Mouse (Mus musculus): ENCODE data around the gene Ttll3. TPM values are rescaled to one million over a fixed set of nuclear protein-coding genes. Genes with fewer than 3 reads are reported as not detected.
A peak's percentile ranks its signal among the peaks of the same experiment; 100 is the strongest.

The Ttll3 gene
- 13.5 and 15.6 TPM in 2 replicates for polyA plus RNA-seq (2012; rRNA removed)

DNA sequence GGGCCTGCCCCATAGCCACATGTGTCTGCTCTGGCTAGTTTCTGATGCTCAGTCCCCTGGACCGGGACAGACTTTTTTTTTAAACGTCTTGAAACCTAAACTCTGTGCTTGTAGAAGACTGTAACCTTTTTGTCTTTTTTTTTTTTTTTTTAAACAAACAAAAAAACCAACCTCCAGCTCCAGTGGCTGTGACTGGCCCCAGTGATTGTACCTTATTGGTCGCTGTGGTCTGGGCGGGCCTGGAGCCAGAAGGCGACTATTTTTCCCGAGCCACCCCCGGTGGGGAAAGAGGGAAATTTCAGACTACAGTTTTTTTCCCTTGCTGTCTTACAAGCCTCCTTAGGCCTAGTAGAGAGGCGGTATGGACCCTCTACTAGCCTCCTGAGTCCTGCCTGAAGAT lies at the start of gene Ttll3:
TSS of gene Ttll3 (plus strand) at position 301 of the 400 bp plus-strand sequence.
- WGBS: 66% methylated on average over 8 of the region's 8 CpGs

DNA sequence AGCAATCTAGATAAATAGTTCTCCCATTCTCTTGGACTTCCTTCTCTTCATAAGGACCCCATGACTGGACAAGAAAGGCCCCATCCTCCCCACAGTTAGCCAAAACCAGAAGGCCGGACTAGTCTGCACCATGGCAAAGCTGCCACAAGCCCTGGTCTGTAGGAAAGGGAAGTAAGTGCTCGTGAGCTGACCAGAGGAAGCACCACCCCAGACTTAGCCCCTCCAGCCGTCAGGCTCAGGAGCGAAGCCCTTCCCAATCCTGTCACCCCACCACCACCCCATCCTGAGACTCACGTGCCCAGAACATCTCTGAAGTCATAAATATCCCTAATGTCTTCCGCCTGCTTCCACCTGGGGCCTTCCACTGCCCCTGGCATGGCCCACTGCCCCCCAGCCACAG lies 47.5 kb upstream of the Ttll3 start:
- WGBS: 84% methylated on average over 6 of the region's 6 CpGs
- DNase-seq (ENCODE audit: low read depth, low spot score): no peak

More for the DNA sequence above, at the start of gene Ttll3:
- DNase-seq (ENCODE audit: low read depth, low spot score): no peak

DNA sequence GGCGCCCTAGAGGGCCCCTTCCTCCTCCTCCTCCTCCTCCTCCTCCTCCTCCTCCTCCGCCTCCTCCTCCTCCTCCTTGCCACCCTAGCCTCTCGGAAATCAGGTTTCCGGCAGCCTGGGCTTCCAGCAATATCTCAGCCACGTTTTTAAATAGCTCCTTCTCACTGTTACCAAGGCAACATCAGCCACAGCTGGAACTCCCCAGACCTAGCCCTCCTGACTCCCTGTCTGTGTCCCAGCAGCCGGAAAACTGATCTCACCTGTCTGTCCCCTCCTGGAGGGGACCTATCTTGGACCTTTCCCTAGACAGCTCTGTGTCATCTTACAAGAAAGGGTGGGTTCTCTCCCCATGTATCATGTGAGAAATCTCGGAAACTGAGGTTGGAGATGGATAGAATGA lies 46.8 kb upstream of the Ttll3 start:
- WGBS: 62% methylated on average over 4 of the region's 7 CpGs
- no peak for DNase-seq (ENCODE audit: low read depth, low spot score)

DNA sequence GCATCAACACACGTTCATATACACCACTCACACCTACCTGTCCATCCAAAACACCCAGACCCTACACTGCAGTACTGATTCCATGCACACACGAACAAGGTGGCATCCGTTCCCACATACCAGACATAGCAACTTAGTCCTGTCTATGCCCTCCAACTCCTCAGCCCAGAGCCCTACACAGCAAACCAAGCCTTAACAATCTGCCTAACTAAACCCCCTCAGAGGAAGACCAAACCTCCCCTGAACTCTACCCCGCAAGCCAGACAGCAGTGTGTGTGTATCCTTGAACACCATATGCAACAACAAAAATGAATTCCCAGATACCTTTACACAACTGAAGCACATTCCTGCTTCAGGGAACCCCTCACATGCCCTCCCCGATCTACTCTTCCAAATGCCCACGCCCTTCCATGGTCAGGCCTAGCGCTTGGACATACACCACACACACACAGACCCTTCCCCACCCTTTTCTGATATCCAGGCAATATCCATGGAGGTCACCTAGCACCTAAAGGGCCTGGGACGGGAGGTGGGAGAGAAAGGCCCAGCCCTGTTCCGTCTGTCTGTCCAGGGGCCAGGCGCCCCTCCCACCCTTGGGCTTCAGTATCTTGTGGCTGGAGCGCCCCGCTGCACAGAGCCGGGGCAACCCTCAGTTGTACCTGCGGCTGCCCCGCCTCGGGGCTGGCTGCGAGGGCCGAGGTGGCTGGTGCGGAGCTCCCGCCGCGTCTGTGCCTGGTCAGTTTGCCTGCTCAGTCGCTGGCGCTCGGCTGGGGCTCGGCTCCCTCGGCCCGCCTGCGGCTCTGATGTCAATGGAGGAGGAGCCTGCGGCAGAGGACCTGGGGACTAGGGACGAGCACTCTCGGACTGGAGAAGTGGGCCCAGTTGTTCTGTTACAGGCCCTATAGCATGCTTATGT lies 45.6 kb upstream of the Ttll3 start, which contains the start of gene Camk1:
TSS of gene Camk1 (minus strand) at position 808 of the 916 bp plus-strand sequence.
- 11% methylated on average over 32 of the region's 32 CpGs for WGBS
- DNase-seq (ENCODE audit: low read depth, low spot score): no peak

DNA sequence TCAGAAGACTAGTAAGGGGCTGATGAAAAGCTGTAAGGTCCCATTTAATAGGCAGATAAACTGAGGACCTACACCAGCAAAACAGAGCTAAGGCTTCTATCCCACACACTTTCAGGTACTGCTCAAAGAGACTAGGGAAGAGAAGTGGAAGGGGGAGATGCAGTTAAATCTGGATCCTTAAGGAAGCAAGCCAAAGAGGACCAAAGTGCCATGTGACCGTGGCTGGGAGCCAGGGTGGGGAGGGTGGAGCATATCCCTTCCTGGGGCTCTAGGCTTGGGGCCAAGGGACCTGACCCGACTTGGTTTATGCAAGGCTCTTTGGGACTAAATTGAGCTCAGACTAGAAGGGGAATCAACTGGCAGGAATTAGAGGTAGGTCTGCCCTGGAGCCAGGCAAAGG lies 44.7 kb upstream of the Ttll3 start:
- 2% methylated on average over 2 of the region's 2 CpGs for WGBS
- DNase-seq (ENCODE audit: low read depth, low spot score): no peak

DNA sequence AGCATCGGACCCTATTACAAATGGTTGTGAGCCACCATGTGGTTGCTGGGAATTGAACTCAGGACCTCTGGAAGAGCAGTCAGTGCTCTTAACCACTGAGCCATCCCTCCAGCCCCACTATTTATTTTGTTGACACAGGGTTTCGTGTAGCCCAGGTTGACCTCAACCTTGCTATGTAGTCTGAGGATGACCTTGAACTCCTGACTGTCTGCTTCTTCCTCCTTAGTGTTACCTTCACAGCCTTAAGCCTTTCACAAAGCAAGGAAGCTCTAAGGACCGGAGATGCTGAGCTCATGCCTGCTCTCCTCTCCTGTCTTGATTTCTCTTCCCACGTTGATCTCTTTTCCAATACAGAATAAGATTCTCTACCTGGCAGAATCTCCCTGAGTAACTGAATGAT lies 42.2 kb upstream of the Ttll3 start:
- DNase-seq (ENCODE audit: low read depth, low spot score): no peak
- 75% methylated on average over 4 of the region's 4 CpGs for WGBS

DNA sequence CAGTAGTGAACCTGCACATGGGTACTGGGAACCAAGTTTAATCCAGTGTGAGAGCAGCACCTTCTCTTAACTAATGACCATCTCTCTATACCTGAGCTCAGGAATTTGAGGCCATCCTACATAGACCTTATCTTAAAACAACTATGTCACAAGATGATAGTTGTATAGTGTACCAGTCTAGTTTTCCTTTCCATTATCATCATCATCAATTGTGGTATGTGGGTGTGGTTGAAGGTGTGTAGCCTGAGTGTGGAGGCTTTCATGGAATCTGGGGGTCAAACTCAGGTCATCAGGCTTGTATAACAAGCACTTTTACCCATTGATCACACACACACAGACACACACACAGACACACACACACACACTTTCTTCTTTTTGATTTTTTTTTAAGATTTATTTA lies 38.5 kb upstream of the Ttll3 start:
- no peak for DNase-seq (ENCODE audit: low read depth, low spot score)

DNA sequence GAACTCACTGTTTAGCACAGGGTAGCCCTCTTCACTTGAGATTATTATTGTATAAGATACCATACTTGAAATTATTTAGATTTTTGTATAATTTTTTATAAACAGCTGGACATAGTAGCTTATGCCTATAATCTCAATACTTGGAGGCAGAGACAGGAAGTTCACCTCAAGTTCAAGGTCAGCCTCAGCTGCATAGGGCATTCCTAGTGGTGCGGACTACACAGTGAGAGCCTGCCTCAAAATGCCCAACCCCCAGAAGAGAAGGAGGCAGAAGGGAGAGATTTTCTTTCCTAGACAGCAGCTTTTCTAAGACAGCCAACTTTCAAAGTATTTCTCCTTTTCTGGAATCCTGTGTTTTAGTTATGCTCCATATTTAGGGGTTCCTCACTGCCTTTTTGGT lies 37.9 kb upstream of the Ttll3 start:
- DNase-seq (ENCODE audit: low read depth, low spot score): no peak
- WGBS: 88% methylated on average over 1 of the region's 1 CpGs

DNA sequence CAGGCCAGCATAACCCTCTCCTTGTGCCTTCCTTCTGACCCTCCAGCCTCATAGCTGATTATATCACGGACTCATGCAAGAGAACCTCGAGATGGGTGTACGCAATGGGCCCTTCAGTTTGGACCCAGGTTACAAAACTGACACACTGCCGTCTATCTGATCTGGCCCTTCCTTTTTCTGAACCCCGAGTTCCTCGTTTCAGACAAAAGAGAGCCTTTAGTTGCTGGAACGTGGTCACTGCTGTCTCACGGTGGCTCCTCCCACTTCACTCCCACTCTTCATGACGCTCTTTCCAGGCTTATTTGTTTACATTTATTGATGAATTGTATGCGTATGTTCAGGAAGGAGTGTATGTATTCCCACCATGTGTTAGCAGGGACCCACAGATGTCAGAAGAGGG lies 37.4 kb upstream of the Ttll3 start:
- WGBS: 36% methylated on average over 10 of the region's 10 CpGs
- DNase-seq (ENCODE audit: low read depth, low spot score): no peak

DNA sequence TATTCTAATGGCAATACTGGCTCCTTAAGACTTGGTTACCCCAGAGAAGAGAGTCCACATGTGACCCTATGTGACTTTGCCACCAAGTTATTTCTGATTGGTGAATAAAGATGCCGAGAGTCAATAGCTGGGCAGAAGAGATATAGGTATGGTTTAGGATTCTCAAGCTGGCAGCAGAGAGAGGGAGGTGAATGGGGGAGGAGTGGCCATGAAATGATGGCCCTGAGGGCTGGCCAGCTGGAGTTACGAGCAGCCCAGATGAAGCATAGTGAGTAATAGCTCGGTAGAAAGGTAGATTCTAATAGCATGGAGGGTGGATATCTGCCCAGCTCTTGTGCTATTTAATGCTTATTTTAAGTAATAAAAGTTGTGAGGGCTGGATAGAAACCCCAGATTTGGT lies 36.2 kb upstream of the Ttll3 start:
- no peak for DNase-seq (ENCODE audit: low read depth, low spot score)
- 71% methylated on average over 3 of the region's 3 CpGs for WGBS

DNA sequence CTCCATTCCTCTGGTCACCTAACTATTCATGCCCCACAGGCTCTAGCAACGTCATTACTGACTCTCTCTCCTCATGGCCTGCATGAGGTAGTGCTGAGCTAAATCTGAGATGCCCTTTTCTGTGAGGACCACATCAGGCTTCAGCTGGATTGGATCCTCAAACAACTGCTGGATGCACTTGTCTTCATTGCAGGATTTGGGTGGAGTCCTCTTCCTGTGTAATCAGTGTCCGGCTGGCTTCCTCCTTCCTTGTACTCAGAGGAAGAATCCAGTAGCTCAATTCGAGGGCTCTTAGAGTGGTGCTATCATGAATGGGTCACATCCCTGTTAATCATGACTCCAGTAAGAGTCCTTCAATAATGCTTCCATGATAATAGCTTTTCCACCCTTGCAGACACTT lies 35.4 kb upstream of the Ttll3 start:
- 36% methylated on average over 3 of the region's 3 CpGs for WGBS

DNA sequence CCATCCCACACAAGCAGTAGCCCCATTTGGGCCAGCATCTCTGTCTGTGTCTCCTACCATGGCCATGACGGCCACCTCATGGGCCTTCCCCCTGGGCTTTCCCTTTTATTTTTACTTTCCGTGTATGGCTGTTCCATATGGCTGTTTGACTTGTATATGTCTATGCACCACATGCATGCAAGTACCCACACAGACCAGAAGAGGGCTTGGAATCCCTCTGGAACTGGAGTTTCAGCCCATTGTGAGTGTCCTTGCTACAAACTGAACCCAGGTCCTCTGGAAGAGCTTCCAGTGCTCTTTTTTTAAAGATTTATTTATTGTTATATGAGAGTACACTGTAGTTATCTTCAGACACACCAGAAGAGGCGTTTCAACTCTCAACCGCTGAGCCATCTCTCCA lies 27.6 kb upstream of the Ttll3 start:
- WGBS: 75% methylated on average over 4 of the region's 4 CpGs

More for the DNA sequence above, 35.4 kb upstream of the Ttll3 start:
- no peak for DNase-seq (ENCODE audit: low read depth, low spot score)

DNA sequence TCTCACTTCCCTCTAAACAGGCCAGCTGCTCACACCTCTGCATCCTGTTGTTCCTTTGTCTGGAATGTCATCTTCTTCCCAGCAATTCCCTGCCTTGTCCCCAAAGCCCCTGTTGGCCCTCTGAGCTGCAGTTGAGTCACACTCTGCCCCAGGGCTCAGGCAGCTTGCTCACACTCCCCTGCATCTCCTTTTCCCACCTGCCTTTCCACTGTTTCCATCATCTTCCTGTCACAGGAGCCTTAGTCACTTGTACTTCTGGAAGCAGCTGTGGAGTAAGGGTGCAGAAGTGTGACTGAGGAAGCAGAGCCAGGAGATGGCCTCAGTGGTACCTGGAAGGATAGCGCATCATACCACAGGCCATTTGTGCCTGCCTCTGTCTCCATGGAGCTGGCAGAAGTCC lies 26.8 kb upstream of the Ttll3 start:
- no peak for DNase-seq (ENCODE audit: low read depth, low spot score)
- WGBS: 97% methylated on average over 1 of the region's 1 CpGs

More for the DNA sequence above, 27.6 kb upstream of the Ttll3 start:
- DNase-seq (ENCODE audit: low read depth, low spot score): no peak

DNA sequence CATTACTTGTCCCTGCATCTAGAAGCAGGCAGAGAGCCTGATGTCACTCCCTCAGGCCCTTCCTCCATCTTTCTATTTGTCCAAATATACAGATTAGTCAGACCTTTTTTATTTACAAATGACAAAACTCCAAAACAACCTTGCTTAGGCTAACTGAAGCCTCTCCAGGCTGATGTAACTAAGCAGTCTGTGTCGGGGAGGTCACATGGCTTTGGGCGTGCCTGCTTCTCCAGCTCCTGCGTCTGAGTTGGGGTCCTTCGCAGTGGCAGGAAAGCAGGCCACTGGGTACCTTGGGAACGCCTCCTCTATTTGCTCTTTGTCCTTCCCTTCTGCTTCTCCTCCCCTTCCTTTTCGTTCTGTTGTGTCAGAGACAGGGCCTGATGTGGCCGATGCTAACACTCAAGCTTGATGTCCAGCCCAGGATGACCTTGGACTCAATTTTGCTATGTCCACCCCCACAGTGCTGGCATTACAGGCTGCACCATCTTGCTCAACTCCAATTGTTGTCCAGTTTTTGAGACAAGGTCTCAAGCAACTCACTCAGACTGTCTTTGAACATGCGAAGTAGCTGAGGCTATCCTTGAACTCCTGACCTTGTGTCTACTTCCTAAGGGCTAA lies 24.4 kb upstream of the Ttll3 start:
- no peak for DNase-seq (ENCODE audit: low read depth, low spot score)
- 61% methylated on average over 8 of the region's 8 CpGs for WGBS

DNA sequence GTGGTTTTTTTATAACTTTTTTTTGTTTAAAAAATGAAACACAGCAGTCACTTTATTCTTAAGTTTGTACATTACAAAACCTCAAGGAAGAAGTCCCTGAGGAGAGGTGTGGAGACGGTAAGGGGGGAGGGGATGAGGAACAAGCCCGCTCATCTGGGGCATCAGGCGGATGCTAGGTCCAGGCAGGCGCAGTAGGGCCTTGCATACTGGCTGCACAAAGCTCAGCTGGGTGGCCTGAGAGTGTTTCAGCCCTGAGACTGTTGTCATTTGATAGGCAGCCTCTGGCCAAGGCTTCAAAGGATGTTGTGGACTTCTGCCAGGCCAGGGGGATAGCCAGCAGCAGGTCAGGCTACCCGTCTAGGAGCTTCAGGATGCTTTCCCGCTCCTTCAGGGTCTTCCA lies 22.4 kb upstream of the Ttll3 start:
- WGBS: 94% methylated on average over 6 of the region's 6 CpGs
- DNase-seq (ENCODE audit: low read depth, low spot score): no peak

DNA sequence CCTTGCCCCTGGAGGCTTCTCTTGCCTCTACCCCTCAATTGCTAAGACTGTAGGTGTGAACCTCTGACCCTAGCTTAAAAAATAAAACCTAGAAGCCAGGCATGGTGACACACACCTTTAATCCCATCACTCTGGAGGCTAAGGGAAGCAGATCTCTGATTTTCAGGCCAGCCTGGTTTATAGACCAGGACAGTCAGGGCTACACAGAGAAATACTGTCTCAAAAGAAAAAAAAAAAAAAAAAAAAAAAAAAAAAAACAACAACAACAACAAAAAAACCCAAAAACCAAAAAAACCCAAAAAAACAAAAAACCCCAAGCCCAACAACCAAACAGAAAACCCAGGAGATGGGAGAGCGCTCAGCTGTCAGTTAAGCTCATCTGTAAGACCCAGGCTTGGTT lies 21.5 kb upstream of the Ttll3 start:
- WGBS: 100% methylated on average over 1 of the region's 1 CpGs
- no peak for DNase-seq (ENCODE audit: low read depth, low spot score)

DNA sequence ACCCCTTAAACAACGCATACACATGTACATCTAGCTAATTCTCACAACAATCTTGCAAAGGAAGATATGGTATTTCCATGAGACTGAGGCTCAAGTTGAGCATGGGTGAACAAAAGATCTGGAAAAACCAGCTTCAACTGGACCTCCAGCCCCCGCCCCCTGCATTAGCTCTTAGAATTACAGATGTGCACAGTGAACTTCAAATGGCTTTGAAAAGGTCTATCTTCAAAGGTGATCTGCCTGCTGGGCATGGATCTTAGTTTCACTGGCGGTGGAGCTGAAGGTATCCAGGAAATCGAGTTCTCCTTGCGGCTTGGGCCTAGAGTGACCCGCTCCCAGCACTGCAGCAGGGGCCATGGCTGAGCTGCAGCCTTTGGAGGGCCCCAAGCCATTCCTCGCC lies 20.9 kb upstream of the Ttll3 start:
- 93% methylated on average over 7 of the region's 7 CpGs for WGBS
- DNase-seq (ENCODE audit: low read depth, low spot score): no peak

DNA sequence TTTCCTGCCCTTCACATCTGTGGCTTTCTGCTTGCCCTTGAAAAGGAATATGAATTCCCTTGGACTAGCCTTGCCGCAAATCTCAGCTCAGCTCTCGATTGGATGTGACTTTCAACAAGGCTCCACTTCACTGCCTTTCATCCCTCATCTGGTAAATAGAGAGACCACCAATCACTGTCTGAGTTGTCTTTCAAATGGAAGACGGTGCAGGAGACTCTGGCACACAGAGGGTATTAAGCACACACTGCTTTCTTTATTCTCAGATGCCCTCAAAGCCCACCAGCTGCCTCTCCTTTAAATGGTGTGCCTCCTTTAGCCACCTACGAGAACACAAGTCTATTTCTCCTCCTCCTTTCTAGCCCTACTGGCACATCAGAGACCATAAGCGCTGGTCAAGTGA lies 20.5 kb upstream of the Ttll3 start:
- no peak for DNase-seq (ENCODE audit: low read depth, low spot score)
- 92% methylated on average over 5 of the region's 5 CpGs for WGBS

DNA sequence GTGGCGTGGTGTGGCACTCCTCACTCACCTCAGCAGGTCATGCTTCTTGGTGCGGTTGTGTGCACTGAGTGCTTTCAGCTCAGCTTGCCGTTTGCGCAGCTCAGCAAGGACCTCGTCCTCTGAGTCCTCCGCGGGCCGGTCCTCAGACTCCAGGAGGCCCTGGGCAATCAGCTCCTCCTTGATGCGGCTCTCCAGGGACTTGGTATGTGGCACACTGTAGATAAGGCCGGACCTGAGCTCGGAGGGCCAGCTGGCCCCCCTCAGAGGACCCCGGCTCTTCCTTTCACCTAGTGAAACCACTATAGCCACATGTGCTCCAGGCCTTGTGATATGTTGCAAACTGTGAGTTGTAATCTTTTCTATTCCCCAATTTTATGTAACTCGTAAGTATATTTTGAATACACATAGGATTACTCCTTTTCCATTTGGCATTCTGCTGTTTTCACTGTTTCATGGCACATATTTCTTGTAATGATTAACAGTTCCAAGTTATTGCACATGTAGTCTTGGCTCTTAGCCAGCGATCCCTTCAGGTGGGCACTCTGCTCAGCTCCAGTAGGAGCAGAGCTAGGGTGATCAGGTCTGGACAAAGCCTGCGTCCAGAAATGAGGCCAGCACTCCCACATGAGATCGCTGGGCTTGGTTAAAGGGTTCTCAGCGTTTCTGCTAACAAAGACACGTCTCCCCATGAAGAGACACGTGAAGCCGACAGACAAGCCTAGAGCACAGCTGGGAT lies 18.7 kb upstream of the Ttll3 start:
- 62% methylated on average over 20 of the region's 20 CpGs for WGBS
- DNase-seq (ENCODE audit: low read depth, low spot score): no peak

DNA sequence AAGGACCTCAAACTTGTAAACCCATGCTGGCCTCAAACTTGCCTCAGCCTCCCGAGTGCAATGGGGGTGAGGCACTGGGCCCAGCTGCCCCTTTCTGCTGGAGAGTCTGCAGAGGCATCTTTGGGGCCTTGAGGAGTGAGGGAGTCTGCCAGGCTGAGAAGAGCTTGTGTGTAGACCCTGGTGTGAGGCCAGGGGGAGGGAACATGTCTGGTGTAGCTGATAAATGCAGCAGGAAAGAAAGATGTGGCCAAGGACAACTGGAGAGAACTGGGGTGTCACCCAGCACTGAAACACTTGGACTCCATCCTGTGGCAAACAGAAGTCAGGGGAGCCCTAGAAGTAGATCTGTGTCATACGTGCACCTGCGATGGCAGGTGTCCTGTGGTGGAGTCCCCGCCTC lies 15.6 kb upstream of the Ttll3 start:
- no peak for DNase-seq (ENCODE audit: low read depth, low spot score)

DNA sequence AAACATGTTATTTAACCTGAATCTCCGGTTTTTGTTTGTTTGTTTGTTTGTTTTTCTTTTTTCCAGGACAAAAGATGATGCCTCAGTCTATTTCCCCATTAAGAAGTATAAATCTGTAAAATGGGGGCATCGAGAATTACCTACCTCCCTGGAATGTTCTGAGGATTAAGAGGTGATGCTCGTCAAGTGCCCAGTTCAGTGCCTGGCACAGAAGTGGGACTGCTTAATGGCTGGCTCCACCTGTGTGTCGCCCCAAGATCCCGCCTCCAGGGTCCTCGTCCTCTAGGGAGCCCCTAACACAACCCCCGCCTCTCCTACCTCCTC lies 11.9 kb upstream of the Ttll3 start:
- peak; percentile 19 for DNase-seq (ENCODE audit: low read depth, low spot score)
- under 1% methylated on average over 7 of the region's 7 CpGs for WGBS

More for the DNA sequence above, 15.6 kb upstream of the Ttll3 start:
- 33% methylated on average over 4 of the region's 4 CpGs for WGBS

All from large intestine, adult 2 months (tissue).